Mouse (Mus musculus): ENCODE measurements around the gene Spen. TPM values are rescaled to one million over a fixed set of nuclear protein-coding genes. Genes with fewer than 3 reads are reported as not detected.
A peak's percentile ranks its signal among the peaks of the same experiment; 100 is the strongest.

Gene Spen
- total RNA-seq, 4 experiments from 2014 or later: 57.2 to 66.6 (median 62.1) TPM

GRCm38 (mm10) chr4:141423691-141424431 lies 114.5 kb downstream of the Spen start:
- no peak for DNase-seq (ENCODE audit: low spot score in 2 of 2)

GRCm38 (mm10) chr4:141423288-141423687 lies 115.1 kb downstream of the Spen start:
- no peak for DNase-seq (ENCODE audit: low spot score in 2 of 2)

DNA sequence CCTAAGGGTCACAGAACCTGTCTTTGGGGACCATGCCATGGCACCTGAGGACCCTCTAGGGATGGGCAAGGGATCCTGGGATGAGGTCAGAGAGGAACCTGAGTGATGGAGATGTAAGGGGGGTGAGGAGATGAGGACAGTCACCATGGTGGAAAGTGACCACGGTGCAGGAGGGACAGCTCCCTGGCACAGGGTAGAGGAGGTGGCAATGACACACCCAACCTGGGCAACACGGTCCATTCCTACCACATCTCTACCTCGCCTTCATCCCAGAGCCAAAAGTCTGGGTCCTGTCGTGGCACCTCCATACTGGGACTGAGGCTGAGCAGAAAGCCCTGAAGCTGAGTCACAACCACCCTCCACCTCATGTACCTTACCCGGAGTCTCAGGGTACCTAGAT lies 115.6 kb downstream of the Spen start:
- no peak for DNase-seq (ENCODE audit: low spot score in 2 of 2)

- no peak for DNase-seq (ENCODE audit: low spot score in 2 of 2)
Measured at GRCm38 (mm10) chr4:141421423-141421822, 117.0 kb downstream of the Spen start.

DNA sequence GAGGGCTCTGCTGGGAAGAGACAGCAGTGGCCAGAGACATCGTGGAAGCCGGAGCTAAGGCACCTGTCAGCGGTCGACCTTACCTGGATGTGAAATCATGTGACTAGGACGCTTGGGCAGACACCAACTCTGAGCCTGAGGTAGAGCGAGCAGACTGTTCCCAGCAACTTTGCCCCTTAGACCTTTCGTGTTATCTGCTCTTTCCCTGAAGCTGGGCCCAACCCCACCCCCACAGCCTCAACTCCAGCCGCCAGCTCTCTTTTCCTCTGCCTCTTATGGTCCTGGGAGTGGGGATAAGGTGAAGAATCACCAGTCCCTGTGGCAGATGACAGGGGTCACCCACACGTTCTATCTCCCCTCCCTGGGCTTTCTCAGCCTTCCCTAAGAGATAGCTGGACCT lies 117.5 kb downstream of the Spen start:
- DNase-seq (ENCODE audit: low spot score in 2 of 2): no peak

DNA sequence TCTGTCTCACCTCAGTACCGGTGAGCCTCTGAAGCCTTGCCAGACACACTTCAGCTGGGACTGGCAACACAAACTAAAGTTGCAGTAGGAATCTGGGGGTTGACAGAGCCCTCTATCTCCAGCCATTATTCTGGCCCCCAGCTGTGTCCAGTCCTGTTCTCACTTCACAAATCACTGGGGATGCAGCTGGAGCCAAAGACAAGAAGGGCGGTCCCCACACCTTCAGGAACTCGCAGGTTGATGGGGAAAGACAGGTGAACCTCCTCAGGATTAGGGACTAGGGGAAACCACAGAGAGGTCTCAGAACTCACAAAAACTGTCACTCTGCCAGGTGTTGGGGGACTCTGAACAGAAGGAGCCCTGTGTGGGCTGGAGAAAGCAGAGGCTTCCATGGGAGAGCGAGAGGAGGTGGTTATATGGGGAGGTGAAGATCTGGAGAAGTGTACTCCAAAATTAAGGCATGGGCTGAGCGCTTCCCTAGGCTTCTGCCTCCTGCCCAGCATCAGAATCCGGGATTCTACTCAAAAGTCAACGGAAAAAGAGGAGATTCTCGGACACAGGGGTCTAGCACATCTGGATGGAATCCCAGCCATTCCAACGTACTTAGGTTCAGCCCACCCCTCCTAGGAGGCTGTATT lies 118.1 kb downstream of the Spen start, which contains the start of gene Hspb7:
Gene Hspb7 (plus strand): TSS at position 588 of the 638 bp plus-strand sequence.
- no peak for DNase-seq (ENCODE audit: low spot score in 2 of 2)

DNA sequence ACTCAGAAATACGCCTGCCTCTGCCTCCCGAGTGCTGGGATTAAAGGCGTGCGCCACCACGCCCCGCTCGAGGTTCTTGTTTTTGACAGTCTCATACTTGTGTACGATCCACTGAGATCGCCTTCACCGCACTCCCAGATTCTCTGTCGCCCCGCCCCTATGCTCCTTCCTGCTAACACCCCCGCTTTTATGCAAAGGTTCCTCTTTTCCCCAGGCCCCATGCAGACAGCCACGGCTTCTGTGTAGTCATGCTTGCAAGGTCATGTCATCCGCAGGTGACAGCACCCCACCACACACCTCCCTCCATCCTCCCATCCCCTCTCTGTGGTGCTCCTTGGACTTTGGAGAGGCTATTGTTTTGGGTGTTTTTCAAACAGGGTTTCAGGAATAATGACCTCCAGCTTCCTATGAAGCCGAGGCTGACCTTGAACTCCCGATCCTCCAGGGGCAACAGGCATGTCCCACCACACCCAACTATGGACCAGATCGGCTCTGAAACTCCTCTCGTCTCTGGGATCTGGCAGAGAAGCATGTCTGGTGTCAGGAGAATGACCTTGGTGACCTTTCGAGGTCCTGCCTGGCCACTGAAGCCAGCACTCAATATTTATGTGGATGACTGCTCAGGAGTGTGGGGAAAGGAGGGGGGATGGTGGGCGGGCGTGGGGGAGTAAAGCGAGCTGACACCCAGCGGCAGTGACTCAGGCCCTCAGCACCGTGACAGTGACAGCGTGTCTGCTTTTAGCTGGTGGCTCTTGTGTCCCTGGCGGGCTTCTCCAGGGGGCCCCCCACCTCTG lies 118.8 kb downstream of the Spen start:
- DNase-seq (ENCODE audit: low spot score in 2 of 2): peak in 1 of 2 experiments; percentile 46

Other genes starting within 250 kb of the Spen start
- 1 to 10 TPM in 3 of 4 experiments, under 1 TPM in 1; 0.98 to 1.7 (median 1.2) TPM for gene Epha2, start 237.4 kb downstream of the Spen start, total RNA-seq (2022)
- 1 to 10 TPM; 2.7 to 4.1 (median 3.6) TPM for gene Fam131c, start 170.4 kb downstream of the Spen start, total RNA-seq (2022)
- 1 to 10 TPM in 1 of 4 experiments, under 1 TPM in 1, not detected in 2; 0.39 to 1.8 TPM for gene Clcnka, start 139.9 kb downstream of the Spen start, total RNA-seq (2022)
- gene Clcnkb, start 122.6 kb downstream of the Spen start, total RNA-seq (2022): under 1 TPM in 1 of 4 experiments, not detected in 3; 0.74 TPM
- gene Hspb7, start 117.8 kb downstream of the Spen start, total RNA-seq (2022): under 1 TPM; 0.30 to 0.97 (median 0.73) TPM
- gene Srarp, start 102.5 kb downstream of the Spen start, total RNA-seq (2022): 1 to 10 TPM; 2.8 to 4.9 (median 3.0) TPM
- 10 to 100 TPM; 36.7 to 42.0 (median 38.0) TPM for gene Zbtb17, start 93.9 kb downstream of the Spen start, total RNA-seq (2022)
- 1 to 10 TPM; 1.3 to 3.0 (median 2.1) TPM for gene Fblim1, start 67.5 kb upstream of the Spen start, total RNA-seq (2022)
- 1 to 10 TPM in 1 of 4 experiments, under 1 TPM in 3; 0.43 to 1.1 (median 0.51) TPM for gene Tmem82, start 80.0 kb upstream of the Spen start, total RNA-seq (2022)
- gene Slc25a34, start 85.2 kb upstream of the Spen start, total RNA-seq (2022): 1 to 10 TPM; 3.7 to 4.8 (median 4.2) TPM
- 100 to 1,000 TPM; 103 to 120 (median 107) TPM for gene Plekhm2, start 126.3 kb upstream of the Spen start, total RNA-seq (2022)
- 1 to 10 TPM in 3 of 4 experiments, not detected in 1; 2.3 to 2.6 (median 2.3) TPM for gene Rsc1a1, start 147.0 kb upstream of the Spen start, total RNA-seq (2022)
- gene Ddi2, start 184.8 kb upstream of the Spen start, total RNA-seq (2022): 10 to 100 TPM; 40.6 to 44.3 (median 42.9) TPM
- 1 to 10 TPM; 1.2 to 3.1 (median 1.8) TPM for gene Agmat, start 208.1 kb upstream of the Spen start, total RNA-seq (2022)

Measured in left cerebral cortex, adult 8-10 months (tissue).